Mouse (Mus musculus): Measurements from ENCODE around the gene Foxj3.

Gene Foxj3

GRCm38 (mm10) chr4:119672685-119673084 lies 135.9 kb downstream of the Foxj3 start:
- in situ Hi-C loops (cut with MboI, MseI): no loop called here

All from T-helper 1 cell (primary cell).